Mouse (Mus musculus): ENCODE results near the gene Arsa.

Gene Arsa

GRCm38 (mm10) chr15:89496131-89496530 lies 18.9 kb upstream of the Arsa start:
- in situ Hi-C loops (cut with MboI; ENCODE audit: low sequenced_read_pairs): no loop called here

- in situ Hi-C loops (cut with MboI; ENCODE audit: low sequenced_read_pairs): no loop called here
These were observed 17.7 kb upstream of the Arsa start for GRCm38 (mm10) chr15:89494970-89495369.

GRCm38 (mm10) chr15:89488611-89489117 lies 11.4 kb upstream of the Arsa start:
- in situ Hi-C loops (cut with MboI; ENCODE audit: low sequenced_read_pairs): no loop called here

DNA sequence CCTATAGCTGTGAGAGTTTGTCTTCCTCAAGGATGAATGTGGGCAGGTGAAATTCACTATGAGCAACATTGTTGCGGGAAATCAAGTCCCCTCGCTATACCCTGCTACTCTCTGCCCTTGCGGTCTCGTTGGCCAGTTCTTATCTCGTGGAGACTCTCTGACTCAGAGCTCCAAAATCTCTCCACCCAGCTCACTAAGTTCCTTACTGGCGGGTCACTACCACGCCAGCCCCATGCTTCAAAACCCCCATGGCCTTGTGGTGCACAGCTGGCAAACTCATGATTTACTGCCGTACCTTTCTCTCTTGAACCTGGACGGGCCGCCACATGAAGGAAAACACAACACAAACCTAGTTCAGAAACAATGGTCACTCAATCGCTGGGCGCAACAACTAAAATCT lies 11.0 kb upstream of the Arsa start:
- in situ Hi-C loops (cut with MboI; ENCODE audit: low sequenced_read_pairs): no loop called here

- in situ Hi-C loops (cut with MboI; ENCODE audit: low sequenced_read_pairs): no loop called here
These were observed 3.4 kb upstream of the Arsa start for GRCm38 (mm10) chr15:89480584-89480983.

- in situ Hi-C loops (cut with MboI; ENCODE audit: low sequenced_read_pairs): no loop called here
These were observed 1.4 kb upstream of the Arsa start for GRCm38 (mm10) chr15:89478622-89479021.

DNA sequence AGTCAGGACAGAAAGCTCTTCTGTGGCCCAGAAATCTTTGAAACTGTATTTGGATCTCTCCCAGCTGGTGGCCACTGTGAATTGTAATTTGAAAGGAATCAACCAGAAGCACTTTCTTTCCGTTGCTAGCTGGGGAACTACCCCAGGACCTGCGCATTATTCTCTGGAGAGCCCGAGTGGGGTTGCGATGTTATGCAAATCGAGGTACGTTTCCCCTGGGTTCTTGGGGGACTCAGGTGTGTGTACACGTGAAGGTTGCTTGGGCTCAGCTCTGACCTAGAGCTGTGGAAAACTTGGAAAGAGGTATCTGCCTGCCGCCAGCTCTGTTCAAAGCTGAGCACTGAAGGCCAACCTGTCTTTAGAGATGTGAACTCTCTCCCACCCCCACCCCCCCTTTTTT lies 581 bp upstream of the Arsa start:
- in situ Hi-C loops (cut with MboI; ENCODE audit: low sequenced_read_pairs): no loop called here

- in situ Hi-C loops (cut with MboI; ENCODE audit: low sequenced_read_pairs): no loop called here
These were observed 780 bp downstream of the Arsa start for GRCm38 (mm10) chr15:89476475-89476815.

- in situ Hi-C loops (cut with MboI; ENCODE audit: low sequenced_read_pairs): no loop called here
These were observed 1.4 kb downstream of the Arsa start for GRCm38 (mm10) chr15:89475611-89476474.

DNA sequence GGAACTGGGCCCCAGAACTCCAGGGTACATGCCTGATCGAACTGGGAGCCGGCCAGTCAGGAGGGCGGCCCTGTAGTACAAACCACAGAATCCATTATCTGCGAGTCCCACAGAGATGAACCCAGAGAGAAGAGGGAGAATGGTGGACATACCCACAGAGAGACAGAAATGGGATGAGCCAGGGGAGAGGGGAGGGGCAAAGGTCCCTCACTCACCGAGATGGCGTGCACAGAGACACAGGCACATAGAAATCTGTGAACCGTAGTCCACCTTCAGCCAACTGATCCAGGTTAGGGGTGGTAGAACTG lies 2.0 kb downstream of the Arsa start:
- in situ Hi-C loops (cut with MboI; ENCODE audit: low sequenced_read_pairs): no loop called here

DNA sequence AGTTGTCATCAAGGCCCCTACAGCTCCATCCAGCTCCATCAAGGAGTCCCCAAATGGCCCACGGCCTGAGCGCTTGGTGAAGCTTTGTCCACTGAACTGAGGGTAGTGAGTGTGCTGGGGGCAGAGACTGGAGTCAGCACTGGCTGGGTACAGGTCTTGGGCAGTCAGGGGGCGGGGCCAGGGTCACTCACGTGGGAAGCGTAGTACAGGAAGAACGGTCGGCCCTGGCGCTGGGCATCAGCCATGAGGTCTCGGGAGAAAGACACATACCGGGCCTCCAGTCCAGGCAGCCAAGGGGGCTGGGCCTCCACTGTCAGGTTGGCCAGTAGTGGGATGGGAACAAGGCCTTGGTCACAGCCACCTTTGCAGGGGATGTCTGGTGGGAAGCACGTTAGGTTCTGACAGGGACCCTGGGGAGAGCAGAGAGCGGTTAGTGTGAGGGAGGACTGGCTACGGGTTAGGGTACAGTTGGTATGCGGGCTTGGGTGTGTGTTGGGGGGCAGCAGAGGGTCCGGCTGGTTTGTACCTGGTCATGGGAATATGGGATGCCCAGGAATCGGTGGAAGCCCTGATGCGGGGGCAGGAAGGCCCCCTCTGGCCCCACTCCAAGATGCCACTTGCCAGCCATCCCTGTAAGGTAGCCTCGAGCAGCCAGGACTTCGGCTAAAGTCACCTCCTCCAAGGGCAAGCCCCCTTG lies 2.5 kb downstream of the Arsa start:
- in situ Hi-C loops (cut with MboI; ENCODE audit: low sequenced_read_pairs): no loop called here

DNA sequence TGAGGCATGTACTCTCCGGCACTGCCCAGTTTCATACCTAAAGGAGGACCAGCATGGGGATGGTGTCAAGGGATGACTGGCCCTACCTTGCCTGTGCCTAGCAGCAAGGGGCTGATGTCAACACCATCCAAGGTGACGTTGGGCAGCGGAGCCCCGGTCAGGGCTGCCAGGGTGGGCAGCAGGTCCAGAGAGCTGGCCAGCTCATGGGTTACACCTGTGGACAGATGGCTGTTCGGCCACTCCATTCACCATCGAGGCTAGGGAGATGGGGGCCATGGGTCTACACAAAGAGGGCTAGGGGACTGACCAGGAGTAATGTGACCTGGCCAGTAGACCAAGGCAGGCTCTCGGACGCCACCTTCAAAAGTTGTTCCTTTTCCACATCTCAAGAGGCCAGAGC lies 3.3 kb downstream of the Arsa start:
- in situ Hi-C loops (cut with MboI; ENCODE audit: low sequenced_read_pairs): no loop called here

- in situ Hi-C loops (cut with MboI; ENCODE audit: low sequenced_read_pairs): no loop called here
These were observed 3.9 kb downstream of the Arsa start for GRCm38 (mm10) chr15:89473370-89473769.

- in situ Hi-C loops (cut with MboI; ENCODE audit: low sequenced_read_pairs): no loop called here
These were observed 5.7 kb downstream of the Arsa start for GRCm38 (mm10) chr15:89471476-89471875.

DNA sequence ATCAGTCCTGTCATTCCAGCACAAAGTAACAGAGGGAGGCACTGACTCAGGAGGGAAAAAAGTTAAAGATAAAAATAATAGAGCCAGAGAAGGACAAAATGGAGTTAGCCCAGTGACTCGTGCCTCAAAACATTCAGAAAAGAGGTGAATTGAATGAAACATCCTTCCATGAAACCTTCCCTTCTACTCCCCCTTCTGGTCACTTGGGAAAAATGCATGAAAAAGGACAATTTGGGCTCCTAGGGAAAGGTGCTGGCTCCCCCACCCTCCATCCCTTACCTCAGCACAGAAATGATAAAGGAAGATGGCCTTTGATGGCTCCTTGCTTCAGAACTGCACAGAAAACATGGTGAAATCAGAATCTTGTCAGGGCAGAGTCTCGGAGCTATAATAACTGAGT lies 8.6 kb downstream of the Arsa start:
- in situ Hi-C loops (cut with MboI; ENCODE audit: low sequenced_read_pairs): no loop called here

DNA sequence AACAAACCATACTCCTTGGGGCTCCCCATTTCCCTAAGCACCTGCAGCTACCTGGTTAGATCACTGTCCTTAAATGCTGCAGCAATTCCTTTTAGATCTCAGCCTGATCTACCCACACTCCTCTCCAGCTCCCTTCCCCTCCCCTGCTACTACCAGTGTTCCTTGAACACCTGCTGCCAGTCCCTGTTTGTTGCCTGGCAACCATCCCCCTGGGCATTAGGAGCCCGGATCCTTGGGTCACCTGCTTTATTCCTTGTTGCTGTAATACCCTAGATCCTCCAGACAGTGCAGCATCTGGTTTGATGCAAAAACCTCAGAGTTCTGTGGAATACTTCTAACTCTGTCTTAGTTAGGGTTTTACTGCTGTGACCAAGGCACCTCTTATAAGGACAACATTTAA lies 12.2 kb downstream of the Arsa start:
- in situ Hi-C loops (cut with MboI; ENCODE audit: low sequenced_read_pairs): no loop called here

DNA sequence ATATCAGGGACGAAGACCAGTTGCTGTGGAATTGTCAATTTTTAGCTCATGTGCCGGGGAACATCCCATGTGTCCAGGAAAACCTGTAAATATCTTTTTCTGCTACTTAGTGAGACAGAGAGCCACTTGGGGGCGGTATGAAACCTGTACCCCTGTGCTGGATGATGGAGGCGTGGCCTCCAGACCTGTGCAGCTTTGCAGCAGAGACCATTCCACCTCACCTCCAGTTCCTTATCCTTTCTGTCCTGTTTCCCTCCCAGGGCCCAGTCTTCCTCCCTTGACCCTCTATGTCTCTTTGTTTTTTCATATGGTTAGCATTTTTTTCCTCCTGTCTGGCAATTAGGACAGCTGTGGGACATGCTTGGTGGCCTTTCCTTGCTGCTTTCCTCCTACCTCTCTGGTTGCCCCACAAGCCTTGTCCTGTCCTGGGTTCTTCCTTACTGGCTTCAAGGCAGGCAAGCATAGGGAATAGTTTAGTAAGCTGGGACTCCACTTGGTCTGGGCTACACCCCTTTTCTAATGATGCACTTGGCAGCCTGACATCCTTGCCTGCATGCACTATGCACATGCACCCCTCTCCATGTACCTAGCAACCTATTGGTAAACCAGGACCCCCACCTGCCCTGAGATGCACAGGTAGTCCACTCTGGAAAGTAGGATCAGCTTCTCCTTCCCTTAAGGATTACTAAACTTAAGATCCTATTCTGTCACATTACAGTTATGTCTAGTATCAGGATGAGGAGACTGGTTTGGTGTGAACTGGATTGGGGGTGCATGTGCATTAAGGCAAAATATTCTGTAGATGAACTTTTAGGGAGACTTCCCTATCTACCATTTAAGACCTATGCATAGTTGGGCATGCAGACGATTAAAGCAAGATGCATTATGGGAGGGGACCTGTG lies 13.6 kb downstream of the Arsa start:
- in situ Hi-C loops (cut with MboI; ENCODE audit: low sequenced_read_pairs): no loop called here

DNA sequence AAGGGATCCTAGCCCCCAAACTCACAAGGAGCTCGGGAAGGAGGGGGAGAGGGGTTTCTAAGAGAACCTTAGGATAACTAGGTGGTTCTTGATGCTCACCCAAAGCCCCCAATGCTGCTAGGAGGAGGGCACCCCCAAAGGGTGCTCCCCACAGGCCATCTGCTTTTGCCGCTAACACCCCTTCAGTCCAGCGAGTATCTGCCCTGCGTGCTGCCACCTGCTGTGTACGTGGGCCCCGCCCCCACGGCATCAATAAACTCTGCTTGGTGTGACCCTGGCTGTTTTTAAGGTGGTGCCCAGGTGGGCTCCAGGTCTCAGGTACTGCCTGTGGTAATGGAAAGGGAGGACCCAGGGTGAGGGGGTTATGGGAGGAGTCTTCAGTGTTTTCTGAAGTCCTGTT lies 15.0 kb downstream of the Arsa start:
- in situ Hi-C loops (cut with MboI; ENCODE audit: low sequenced_read_pairs): no loop called here

DNA sequence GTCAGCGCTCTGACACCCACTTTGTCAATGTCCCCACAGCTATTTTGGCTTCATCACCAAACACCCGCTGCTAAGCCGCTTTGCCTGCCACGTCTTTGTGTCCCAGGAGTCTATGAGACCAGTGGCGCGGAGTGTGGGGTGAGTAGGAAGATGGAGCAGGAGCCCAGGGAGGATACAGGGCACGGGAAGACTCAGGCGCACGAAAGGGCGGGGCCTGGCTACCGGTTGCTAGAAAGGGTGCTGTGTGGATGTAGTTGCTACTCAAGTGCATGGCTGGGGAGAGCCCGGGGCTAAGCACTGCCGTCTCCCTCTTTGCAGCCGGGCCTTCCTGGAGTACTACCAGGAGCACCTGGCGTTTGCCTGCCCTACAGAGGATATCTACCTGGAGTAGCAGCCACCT lies 15.9 kb downstream of the Arsa start:
- in situ Hi-C loops (cut with MboI; ENCODE audit: low sequenced_read_pairs): no loop called here

GRCm38 (mm10) chr15:89460298-89460697 lies 16.9 kb downstream of the Arsa start:
- in situ Hi-C loops (cut with MboI; ENCODE audit: low sequenced_read_pairs): no loop called here

DNA sequence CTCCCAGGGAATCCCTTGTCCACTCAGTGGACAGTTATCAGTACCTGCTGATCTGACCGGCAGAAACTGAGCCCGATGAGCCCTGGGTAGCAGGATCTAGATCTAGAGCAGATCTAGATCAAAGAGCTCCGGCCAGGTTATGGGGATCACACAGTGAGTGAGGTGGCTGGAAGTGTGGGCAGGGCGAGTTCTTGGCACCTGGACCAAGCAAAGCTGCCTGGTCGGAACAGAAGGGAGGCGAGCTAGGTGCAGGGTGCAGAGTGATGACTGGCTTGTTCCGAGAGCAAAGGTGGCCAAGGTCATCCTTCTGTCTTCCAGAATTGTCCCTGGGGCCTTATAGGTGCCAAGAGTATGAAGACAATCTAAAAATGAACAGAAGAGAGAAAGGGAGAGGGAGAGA lies 17.4 kb downstream of the Arsa start:
- in situ Hi-C loops (cut with MboI; ENCODE audit: low sequenced_read_pairs): no loop called here
